ENCODE assay signal across 8 mouse cellular contexts in the genomic region with DNA sequence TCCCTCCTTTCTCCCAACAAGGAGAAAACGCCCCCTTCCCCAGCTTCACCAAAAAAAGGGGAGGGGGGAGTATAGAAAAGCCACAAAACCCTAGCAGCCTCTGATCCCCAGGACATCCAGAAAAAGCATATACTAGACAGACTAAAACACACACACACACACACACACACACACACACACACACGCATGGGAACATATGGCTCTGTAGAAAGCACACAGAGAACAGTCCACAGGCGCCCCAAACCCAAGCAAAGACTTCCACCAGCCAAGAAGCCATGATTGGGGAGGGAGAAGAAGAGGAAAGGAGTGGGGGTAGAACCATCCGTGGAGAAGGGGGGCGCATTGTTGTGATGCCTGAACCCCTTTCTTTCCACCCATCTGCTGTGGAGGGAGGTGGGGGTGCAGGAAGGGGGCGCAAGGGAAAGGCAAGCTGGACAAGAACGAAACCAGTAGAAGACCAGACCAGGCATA. TPM values are rescaled to one million over a fixed set of nuclear protein-coding genes. Genes with fewer than 3 reads are reported as not detected.
A peak's percentile ranks its signal among the peaks of the same experiment; 100 is the strongest.
DNase-seq lines count a peak whose midpoint lies in the region; ATAC-seq and TF ChIP-seq lines count a peak whose summit lies in the region.

No protein-coding gene starts in this region.

- peak overlapping the region; percentile 77 for H3K9ac ChIP-seq in heart, postnatal 0 days (replicated peaks; ENCODE audit: low read depth, low read length)
- H3K9ac ChIP-seq in limb, embryonic 11.5 days (ENCODE audit: low read length), result peak overlapping the region; percentile 90

- no peak for ATAC-seq in megakaryocyte, adult 5-6 weeks (ENCODE audit: poor library complexity, severe bottlenecking)
- ATAC-seq in heart, postnatal 0 days (ENCODE audit: insufficient read depth, low read depth), result no peak
- no peak for ATAC-seq in limb, embryonic 11.5 days (ENCODE audit: insufficient number of reproducible peaks, low FRiP score, low TSS enrichment, low read depth)

- no peaks in the 10 kb centered on the region for H3K9me3 ChIP-seq in megakaryocyte, embryonic 14.5 days
- H3K9me3 ChIP-seq in heart, postnatal 0 days (replicated peaks; ENCODE audit: control insufficient read depth, low read length), result no peaks in the 10 kb centered on the region
- H3K9me3 ChIP-seq in limb, embryonic 11.5 days (ENCODE audit: control insufficient read depth, low read length), result no peaks in the 10 kb centered on the region

- no peak for TF ChIP-seq POLR2A in olfactory bulb, adult 2 months (IDR thresholded peaks at IDR 0.05; ENCODE audit: insufficient read depth, low read depth, low read length)

- H3K27ac ChIP-seq in heart, postnatal 0 days (ENCODE audit: low read depth), result no peak overlapping the region
- H3K27ac ChIP-seq in limb, embryonic 11.5 days (replicated peaks; ENCODE audit: low read depth, low read length), result 0 out of 2 replicates have a peak overlapping the region, but pooled peaks have one; percentile 21
- peak overlapping the region; percentile 65 for H3K27ac ChIP-seq in olfactory bulb, adult 2 months (ENCODE audit: insufficient read depth, low read depth, low read length)

- no peaks in the 10 kb centered on the region for H3K36me3 ChIP-seq in megakaryocyte, embryonic 14.5 days (replicated peaks; ENCODE audit: low read length)
- no peaks in the 10 kb centered on the region for H3K36me3 ChIP-seq in heart, postnatal 0 days (replicated peaks; ENCODE audit: control insufficient read depth, insufficient read depth, low read length)
- no peaks in the 10 kb centered on the region for H3K36me3 ChIP-seq in limb, embryonic 11.5 days (ENCODE audit: control insufficient read depth, insufficient read depth, low read length)

- TF ChIP-seq CTCF in heart, postnatal 0 days (IDR thresholded peaks at IDR 0.05; ENCODE audit: low read depth), result no peak
- TF ChIP-seq CTCF in olfactory bulb, adult 2 months (IDR thresholded peaks at IDR 0.05; ENCODE audit: insufficient read depth, low read depth, low read length), result no peak

- H3K4me1 ChIP-seq in megakaryocyte, embryonic 14.5 days, result peaks cover 28% of the 10 kb centered on the region
- peaks cover 4% of the 10 kb centered on the region; the same call in 1 of the 2 replicates for H3K4me1 ChIP-seq in heart, postnatal 0 days (ENCODE audit: control insufficient read depth, insufficient read depth)
- H3K4me1 ChIP-seq in limb, embryonic 11.5 days (ENCODE audit: control insufficient read depth, insufficient read depth, low read length), result peaks cover 12% of the 10 kb centered on the region
- H3K4me1 ChIP-seq in olfactory bulb, adult 2 months (ENCODE audit: control insufficient read depth, insufficient read depth, low read length), result peaks cover 4% of the 10 kb centered on the region

- peak overlapping the region; percentile 90 for H3K4me2 ChIP-seq in heart, postnatal 0 days (ENCODE audit: low read depth, low read length)
- H3K4me2 ChIP-seq in limb, embryonic 11.5 days (ENCODE audit: low read depth, severe bottlenecking), result peak overlapping the region; percentile 78

- 10% methylated on average over 6 of the region's 7 CpGs for WGBS in heart, postnatal 0 days
- 2% methylated on average over 7 of the region's 7 CpGs for WGBS in limb, embryonic 11.5 days
- WGBS in olfactory bulb, adult 2 months, result 4% methylated on average over 6 of the region's 7 CpGs

- peaks cover 63% of the 10 kb centered on the region for H3K27me3 ChIP-seq in megakaryocyte, embryonic 14.5 days (replicated peaks)
- H3K27me3 ChIP-seq in heart, postnatal 0 days (ENCODE audit: control insufficient read depth, insufficient read depth, low read length), result 0 out of 2 replicates have a peak, but pooled peaks cover 4% of the 10 kb centered on the region
- no peaks in the 10 kb centered on the region for H3K27me3 ChIP-seq in limb, embryonic 11.5 days (ENCODE audit: control insufficient read depth, insufficient read depth, low read length)

- peak; percentile 44 to 48 for DNase-seq in cerebellum, adult 18-20 months
- no peak for DNase-seq in cerebellum, adult 11 months
- no peak for DNase-seq in heart, postnatal 0 days (ENCODE audit: low spot score)
- DNase-seq in limb, embryonic 11.5 days (ENCODE audit: low spot score), result no peak
- DNase-seq in spleen, adult 18-20 months, result no peak

- H3K4me3 ChIP-seq in megakaryocyte, embryonic 14.5 days (replicated peaks), result peak overlapping the region; percentile 81
- peak overlapping the region; percentile 71 for H3K4me3 ChIP-seq in heart, postnatal 0 days (ENCODE audit: low read depth, low read length)
- H3K4me3 ChIP-seq in limb, embryonic 11.5 days (ENCODE audit: low read depth, low read length), result peak overlapping the region; percentile 83
- peak overlapping the region; percentile 85 for H3K4me3 ChIP-seq in olfactory bulb, adult 2 months (ENCODE audit: insufficient read depth, low read depth, low read length)

- TF ChIP-seq EP300 in heart, postnatal 0 days (IDR thresholded peaks at IDR 0.05; ENCODE audit: low read depth), result no peak

RNA-seq across cellular contexts. Expression of a gene that starts 2.3 kb away (rescaled TPM):
- 2.3 and 4.0 TPM in 2 replicates for polyA plus RNA-seq in megakaryocyte, embryonic 14.5 days (2012; ENCODE audit: insufficient read depth, low replicate concordance)
- total RNA-seq in megakaryocyte, adult 5-6 weeks (2015), result 0.36 and 0.42 TPM in 2 replicates
- 0.04 and 1.1 TPM in 2 replicates for total RNA-seq in megakaryocyte, adult 5-6 weeks (2017)
- 11.1 and 12.1 TPM in 2 replicates for total RNA-seq in heart, postnatal 0 days (2014; rRNA removed; ENCODE audit: low replicate concordance)
- 6.5 and 6.8 TPM in 2 replicates for polyA plus RNA-seq in heart, postnatal 0 days (2015; fragmentation: Nextera tagmentation; extraction: Ambion mirVana)
- 53.4 and 62.0 TPM in 2 replicates for polyA plus RNA-seq in limb, embryonic 11.5 days (2014; fragmentation: Nextera tagmentation; extraction: Ambion mirVana)
- not detected in 2 replicates for polyA plus RNA-seq in olfactory bulb, adult 2 months (2012; ENCODE audit: insufficient read depth, insufficient read length, low replicate concordance, missing spikeins)

Comparison
In these comparisons a context has a peak if more than half of its experiments do, and no peak if none do; other contexts are left out.
1. DNase-seq: peak in cerebellum, adult 18-20 months (2 of 2); none in cerebellum, adult 11 months (single experiment), heart, postnatal 0 days (single experiment), limb, embryonic 11.5 days (single experiment) and spleen, adult 18-20 months (0 of 2).
2. Peak in every context shown above with its lines, with median percentiles within 50 percentile points of each other: H3K4me3 ChIP-seq.